7 mouse cellular contexts compared by ENCODE assay signal in the genomic region with DNA sequence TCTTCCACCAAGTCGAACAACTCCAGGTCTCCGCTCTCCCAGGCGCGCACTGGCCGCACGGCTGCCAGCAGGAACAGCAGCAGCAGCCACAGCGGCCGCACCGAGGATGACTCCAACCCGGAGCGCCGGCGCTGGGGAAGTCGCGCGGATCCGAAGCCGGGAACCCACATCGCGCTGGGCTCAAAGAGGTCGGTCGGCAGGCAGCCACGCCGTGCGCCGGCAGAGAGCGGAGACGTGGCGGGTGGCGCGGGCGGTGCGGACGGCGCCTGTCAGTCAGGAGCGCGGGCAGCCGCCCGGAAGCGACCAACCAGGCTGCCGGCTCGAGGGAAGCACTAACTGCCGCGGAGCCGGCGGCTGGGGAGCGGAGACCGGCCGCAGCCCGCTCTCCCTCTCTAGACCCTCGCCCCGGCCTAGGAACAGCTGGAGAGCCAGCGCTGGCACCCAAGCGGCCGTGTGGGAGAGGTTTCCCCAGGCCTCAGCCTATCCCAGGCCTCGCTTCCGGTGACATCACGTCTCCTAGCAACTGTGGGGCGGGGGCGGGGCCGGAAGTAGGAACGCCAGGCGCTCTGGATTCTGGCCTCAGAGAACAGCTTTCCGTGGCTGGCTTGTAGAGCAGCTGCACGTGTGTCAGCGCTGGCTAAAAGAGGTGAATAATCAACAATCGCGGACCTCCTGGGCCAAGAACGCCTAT. TPM values are rescaled to one million over a fixed set of nuclear protein-coding genes. Genes with fewer than 3 reads are reported as not detected.
A peak's percentile ranks its signal among the peaks of the same experiment; 100 is the strongest.
DNase-seq lines count a peak whose midpoint lies in the region; ATAC-seq lines count a peak whose summit lies in the region.

TSS of gene Dnajc1 (minus strand) at position 500 of the 691 bp plus-strand sequence.

- H3K27ac ChIP-seq in embryonic facial prominence, embryonic 11.5 days (replicated peaks; ENCODE audit: low read depth, low read length), result peak within 1 kb of the TSS; percentile 97
- H3K27ac ChIP-seq in limb, embryonic 10.5 days, result peak within 1 kb of the TSS; percentile 93
- H3K27ac ChIP-seq in midbrain, embryonic 13.5 days, result peak within 1 kb of the TSS; percentile 96

- DNase-seq in adrenal gland, postnatal 14 days, result peak; percentile 95
- peak; percentile 97 for DNase-seq in embryonic facial prominence, embryonic 11.5 days (ENCODE audit: low spot score)
- DNase-seq in kidney, adult 11 months, result peak; percentile 89
- peak; percentile 99 for DNase-seq in limb, embryonic 10.5 days (ENCODE audit: low spot score)
- peak; percentile 67 for DNase-seq in spleen, adult 12 weeks (ENCODE audit: low spot score)

- H3K27me3 ChIP-seq in embryonic facial prominence, embryonic 11.5 days (ENCODE audit: control insufficient read depth, insufficient read depth, low read length), result no peaks in the 10 kb centered on the region
- no peaks in the 10 kb centered on the region for H3K27me3 ChIP-seq in limb, embryonic 10.5 days (ENCODE audit: low read depth, poor library complexity, severe bottlenecking)
- H3K27me3 ChIP-seq in midbrain, embryonic 13.5 days, result no peaks in the 10 kb centered on the region

- H3K4me3 ChIP-seq in embryonic facial prominence, embryonic 11.5 days (ENCODE audit: low read depth, low read length), result peak within 1 kb of the TSS; percentile 87
- peak within 1 kb of the TSS; percentile 83 for H3K4me3 ChIP-seq in limb, embryonic 10.5 days
- peak within 1 kb of the TSS; percentile 91 for H3K4me3 ChIP-seq in midbrain, embryonic 13.5 days (replicated peaks)

- peak within 1 kb of the TSS; percentile 64 for H3K4me2 ChIP-seq in embryonic facial prominence, embryonic 11.5 days (ENCODE audit: low read depth, low read length)
- peak within 1 kb of the TSS; percentile 85 for H3K4me2 ChIP-seq in midbrain, embryonic 13.5 days (replicated peaks)

- ATAC-seq in embryonic facial prominence, embryonic 11.5 days (replicated peaks; ENCODE audit: insufficient number of reproducible peaks, low FRiP score, low TSS enrichment, low read depth), result peak; percentile 100
- peak; percentile 98 for ATAC-seq in granulocyte monocyte progenitor cell, adult 5-6 weeks (replicated peaks; ENCODE audit: poor library complexity, severe bottlenecking)
- ATAC-seq in midbrain, embryonic 13.5 days, result peak; percentile 100

- no peaks in the 10 kb centered on the region for H3K9me3 ChIP-seq in embryonic facial prominence, embryonic 11.5 days (replicated peaks; ENCODE audit: control insufficient read depth, low read length)
- H3K9me3 ChIP-seq in limb, embryonic 10.5 days (replicated peaks), result no peaks in the 10 kb centered on the region
- H3K9me3 ChIP-seq in midbrain, embryonic 13.5 days, result no peaks in the 10 kb centered on the region

- under 1% methylated on average over 68 of the region's 69 CpGs for WGBS in embryonic facial prominence, embryonic 11.5 days
- under 1% methylated on average over 69 of the region's 69 CpGs for WGBS in limb, embryonic 10.5 days
- WGBS in midbrain, embryonic 13.5 days, result under 1% methylated on average over 67 of the region's 69 CpGs

- H3K36me3 ChIP-seq in embryonic facial prominence, embryonic 11.5 days (replicated peaks; ENCODE audit: control insufficient read depth, insufficient read depth, low read depth, low read length), result no peaks in the 10 kb centered on the region
- no peaks in the 10 kb centered on the region for H3K36me3 ChIP-seq in limb, embryonic 10.5 days
- H3K36me3 ChIP-seq in midbrain, embryonic 13.5 days, result no peaks in the 10 kb centered on the region

- no peaks in the 10 kb centered on the region for H3K4me1 ChIP-seq in embryonic facial prominence, embryonic 11.5 days (ENCODE audit: control insufficient read depth, insufficient read depth, low read length)
- H3K4me1 ChIP-seq in limb, embryonic 10.5 days, result peaks cover 9% of the 10 kb centered on the region; the same call in 1 of the 2 replicates
- peaks cover 21% of the 10 kb centered on the region for H3K4me1 ChIP-seq in midbrain, embryonic 13.5 days (replicated peaks)

- H3K9ac ChIP-seq in embryonic facial prominence, embryonic 11.5 days (replicated peaks; ENCODE audit: low read length), result peak within 1 kb of the TSS; percentile 85
- peak within 1 kb of the TSS; percentile 92 for H3K9ac ChIP-seq in midbrain, embryonic 13.5 days (replicated peaks)

RNA-seq across cellular contexts. Expression of gene Dnajc1, which starts in this region (rescaled TPM):
- 29.8 and 29.9 TPM in 2 replicates for total RNA-seq in adrenal gland, postnatal 14 days (2021)
- 28.7 and 30.8 TPM in 2 replicates for polyA plus RNA-seq in embryonic facial prominence, embryonic 11.5 days (2014; fragmentation: Nextera tagmentation; extraction: Ambion mirVana)
- total RNA-seq in granulocyte monocyte progenitor cell, adult 5-6 weeks (2014; fragmentation: Nextera tagmentation), result 28.7 and 29.0 TPM in 2 replicates
- total RNA-seq in granulocyte monocyte progenitor cell, adult 5-6 weeks (2017), result 31.9 and 57.2 TPM in 2 replicates
- polyA plus RNA-seq in limb, embryonic 10.5 days (2016; fragmentation: Nextera tagmentation; extraction: Ambion mirVana), result 16.5 and 24.2 TPM in 2 replicates
- 21.6 and 24.1 TPM in 2 replicates for polyA plus RNA-seq in midbrain, embryonic 13.5 days (2015; fragmentation: Nextera tagmentation; extraction: Ambion mirVana)

Comparison
In these comparisons a context has a peak if more than half of its experiments do, and no peak if none do; other contexts are left out.
1. Peak in every context shown above with its lines: DNase-seq, ATAC-seq, H3K4me3 ChIP-seq and H3K27ac ChIP-seq.